Mouse (Mus musculus) hindbrain, embryonic 12.5 days (tissue): Measurements from ENCODE around the gene Kdelc2. TPM values are rescaled to one million over a fixed set of nuclear protein-coding genes. Genes with fewer than 3 reads are reported as not detected.

Experiments
- ATAC-seq: fragments of 200-750 bp; cut with Nextera tagmentation; 2 replicates; pipeline ENCODE4 v1.8.0; 2017; ENCODE audit warnings: moderate TSS enrichment; ENCODE audit not compliant: low FRiP score
- H3K27ac ChIP-seq: fragments of 300-500 bp; sonication (generic); 2 replicates; pipeline ENCODE4 v1.5.1; 2016; ENCODE audit warnings: mild to moderate bottlenecking
- H3K27me3 ChIP-seq: fragments of 300-500 bp; sonication (generic); 2 replicates; pipeline ENCODE4 v1.6.1; 2016; ENCODE audit warnings: mild to moderate bottlenecking
- H3K36me3 ChIP-seq: fragments of 300-500 bp; sonication (generic); 2 replicates; pipeline ENCODE4 v1.6.1; 2016; ENCODE audit warnings: mild to moderate bottlenecking
- H3K4me1 ChIP-seq: fragments of 300-500 bp; sonication (generic); 2 replicates; pipeline ENCODE4 v1.6.1; 2016
- H3K4me2 ChIP-seq: fragments of 300-500 bp; sonication (generic); replicated peaks from 2 replicates; pipeline ENCODE4 v1.6.1; 2016; ENCODE audit warnings: mild to moderate bottlenecking
- H3K4me3 ChIP-seq: fragments of 300-500 bp; sonication (generic); 2 replicates; pipeline ENCODE4 v1.5.1; 2016; ENCODE audit warnings: mild to moderate bottlenecking
- H3K9ac ChIP-seq: fragments of 300-500 bp; sonication (generic); 2 replicates; pipeline ENCODE4 v1.6.1; 2016; ENCODE audit warnings: mild to moderate bottlenecking, moderate library complexity
- H3K9me3 ChIP-seq: fragments of 300-500 bp; sonication (generic); replicated peaks from 2 replicates; pipeline ENCODE4 v1.6.1; 2016; ENCODE audit warnings: mild to moderate bottlenecking
- WGBS: fragments of 180-500 bp; shearing (Covaris S2); methylation state at CpG from one replicate; pipeline ENCODE4 v1.1.7; 2016; 5-methylcytosine and 5-hydroxymethylcytosine counted together
- polyA plus RNA-seq: library from polyadenylated mRNA; unstranded; fragments of >200 nt; fragmentation: Nextera tagmentation; extraction: Ambion mirVana; gene quantifications from 2 replicates; pipeline ENCODE4 v1.2.1, GENCODE M21; 2016

Kdelc2 gene
- 13.4 and 15.0 TPM in 2 replicates for polyA plus RNA-seq

DNA sequence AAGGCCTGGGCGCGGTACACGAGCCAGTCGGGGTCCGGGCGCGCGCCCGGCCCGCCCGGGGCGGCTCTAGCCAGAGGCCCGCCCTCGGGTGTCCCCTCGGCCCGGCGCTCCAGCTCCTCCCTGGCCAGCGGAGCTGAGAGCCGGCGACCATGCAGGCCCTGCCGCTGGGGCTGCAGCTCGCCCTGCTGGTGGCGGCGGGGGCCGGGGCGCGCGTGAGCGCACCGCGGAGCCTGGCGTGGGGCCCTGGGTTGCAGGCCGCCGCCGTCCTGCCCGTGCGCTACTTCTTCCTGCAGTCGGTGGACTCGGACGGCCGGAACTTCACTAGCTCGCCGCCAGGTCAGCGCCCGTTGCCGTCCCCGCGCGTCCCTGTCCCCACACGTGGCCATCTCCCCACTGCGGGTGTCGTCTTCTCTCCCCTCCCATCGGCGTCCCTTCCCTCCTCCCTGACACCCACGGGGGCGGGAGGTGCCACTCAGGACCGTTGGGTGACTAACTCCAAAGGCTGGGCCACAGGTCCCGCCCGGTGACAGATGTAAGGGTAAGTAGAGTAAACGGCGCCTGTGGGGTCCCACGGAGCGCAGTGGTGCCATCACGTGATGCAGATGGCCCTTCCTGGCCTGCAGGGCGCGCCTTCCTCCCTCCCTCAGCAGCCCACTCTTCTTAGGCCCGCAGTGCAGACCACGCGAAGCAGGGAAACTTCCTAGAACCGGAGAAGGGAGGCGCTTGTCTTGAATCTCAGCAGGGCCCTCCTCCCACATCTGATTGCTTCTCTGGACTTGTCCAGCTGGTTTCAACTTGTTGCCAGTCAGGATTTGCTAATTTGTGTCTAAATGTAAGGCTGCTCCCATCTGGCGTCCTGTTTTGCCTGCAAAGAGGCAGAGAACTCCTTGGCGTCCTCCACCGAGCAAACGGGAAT, at the start of gene Kdelc2:
TSS of gene Kdelc2 (plus strand) at position 75 of the 916 bp plus-strand sequence.
- Histone ChIP-seq H3K4me1 (0 out of 2 replicates have a peak, but pooled peaks cover 3% of the 10 kb centered on the region), H3K4me3 (peak within 1 kb of the TSS; percentile 60), H3K27me3 (no peaks in the 10 kb centered on the region), H3K27ac (peak within 1 kb of the TSS; percentile 87), H3K9me3 (no peaks in the 10 kb centered on the region), H3K36me3 (no peaks in the 10 kb centered on the region), H3K4me2 (peak within 1 kb of the TSS; percentile 96), H3K9ac (peak within 1 kb of the TSS; percentile 84)
- WGBS: under 1% methylated on average over 75 of the region's 75 CpGs
- ATAC-seq: peak; percentile 94

- WGBS: 89% methylated on average over 3 of the region's 3 CpGs
- no peak overlapping the region for H3K4me2 ChIP-seq
- H3K4me1 ChIP-seq: no peaks in the 10 kb centered on the region
- H3K9ac ChIP-seq: no peak overlapping the region
- no peaks in the 10 kb centered on the region for H3K27me3 ChIP-seq
- no peak overlapping the region for H3K27ac ChIP-seq
- peaks cover 5% of the 10 kb centered on the region; the same call in 1 of the 2 replicates for H3K9me3 ChIP-seq
- no peak for ATAC-seq
- H3K4me3 ChIP-seq: no peak overlapping the region
- no peaks in the 10 kb centered on the region for H3K36me3 ChIP-seq
Observed at GRCm38 (mm10) chr9:53335131-53335530, 48.7 kb upstream of the Kdelc2 start.

GRCm38 (mm10) chr9:53339603-53340002, 44.2 kb upstream of the Kdelc2 start:
- Histone ChIP-seq H3K9ac (no peak overlapping the region), H3K4me2 (no peak overlapping the region), H3K27ac (no peak overlapping the region), H3K9me3 (no peaks in the 10 kb centered on the region), H3K27me3 (peaks cover 3% of the 10 kb centered on the region; the same call in 1 of the 2 replicates), H3K4me3 (no peak overlapping the region), H3K36me3 (no peaks in the 10 kb centered on the region), H3K4me1 (no peaks in the 10 kb centered on the region)
- no peak for ATAC-seq
- WGBS: 81% methylated on average over 7 of the region's 7 CpGs

DNA sequence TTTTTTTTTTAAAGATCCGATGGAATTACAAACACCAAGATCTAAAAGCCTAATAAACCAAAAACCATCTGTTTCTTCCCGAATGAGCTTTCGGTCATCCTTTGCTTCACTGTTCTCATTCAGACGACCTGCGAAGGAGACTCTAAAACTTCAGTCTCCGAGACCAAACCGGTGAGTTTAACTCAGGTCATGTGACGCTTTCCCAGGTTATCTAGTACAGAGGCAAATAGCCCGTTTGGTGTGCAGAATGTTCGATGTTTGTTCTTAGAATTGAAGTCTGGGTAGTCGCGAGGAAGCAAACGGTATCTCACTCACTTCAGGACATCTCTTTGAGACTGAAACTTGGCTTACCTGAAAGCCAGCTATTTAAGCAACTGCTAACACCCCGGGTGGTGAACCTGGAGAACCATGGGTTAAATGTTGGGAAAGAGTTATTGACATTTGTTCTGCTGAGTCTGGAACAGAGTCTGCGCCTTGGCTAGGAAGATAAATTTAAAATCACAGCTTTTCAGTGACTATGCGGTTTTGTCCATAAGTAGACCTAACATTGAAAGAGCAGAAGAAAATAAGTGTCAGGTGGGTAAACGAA, 43.4 kb upstream of the Kdelc2 start:
- WGBS: 53% methylated on average over 17 of the region's 17 CpGs
- no peak for ATAC-seq

DNA sequence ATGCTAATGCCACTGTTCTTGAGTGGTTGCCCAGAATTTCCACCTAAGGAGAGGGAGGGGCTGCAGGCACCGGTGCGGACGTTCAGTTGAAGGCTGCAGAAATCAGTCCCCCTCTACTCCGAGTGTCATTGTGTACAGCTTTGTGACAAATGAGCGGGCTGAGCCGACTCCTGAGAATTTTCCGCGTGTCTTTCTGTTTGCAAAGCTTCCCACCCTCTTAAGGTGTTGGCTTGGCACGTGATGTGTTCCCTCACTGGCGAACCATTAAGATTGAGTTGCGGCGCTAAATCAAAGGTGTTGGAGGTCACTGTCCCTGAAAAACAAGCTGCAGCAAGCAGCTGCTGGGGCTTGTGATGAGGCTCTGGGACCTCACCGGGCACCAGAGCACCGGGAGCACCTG, 42.9 kb upstream of the Kdelc2 start:
- Histone ChIP-seq H3K4me3 (peak overlapping the region; percentile 23), H3K9me3 (no peaks in the 10 kb centered on the region), H3K4me1 (no peaks in the 10 kb centered on the region), H3K36me3 (no peaks in the 10 kb centered on the region), H3K27ac (no peak overlapping the region), H3K4me2 (peak overlapping the region; percentile 58), H3K9ac (no peak overlapping the region), H3K27me3 (peaks cover 3% of the 10 kb centered on the region; the same call in 1 of the 2 replicates)
- WGBS: 11% methylated on average over 14 of the region's 14 CpGs
- ATAC-seq: no peak

More for the DNA sequence above, 43.4 kb upstream of the Kdelc2 start:
- Histone ChIP-seq H3K27me3 (peaks cover 3% of the 10 kb centered on the region; the same call in 1 of the 2 replicates), H3K9ac (no peak overlapping the region), H3K4me2 (peak overlapping the region; percentile 58), H3K36me3 (no peaks in the 10 kb centered on the region), H3K4me3 (peak overlapping the region; percentile 23; the same call in 1 of the 2 replicates), H3K4me1 (no peaks in the 10 kb centered on the region), H3K9me3 (no peaks in the 10 kb centered on the region), H3K27ac (no peak overlapping the region)

DNA sequence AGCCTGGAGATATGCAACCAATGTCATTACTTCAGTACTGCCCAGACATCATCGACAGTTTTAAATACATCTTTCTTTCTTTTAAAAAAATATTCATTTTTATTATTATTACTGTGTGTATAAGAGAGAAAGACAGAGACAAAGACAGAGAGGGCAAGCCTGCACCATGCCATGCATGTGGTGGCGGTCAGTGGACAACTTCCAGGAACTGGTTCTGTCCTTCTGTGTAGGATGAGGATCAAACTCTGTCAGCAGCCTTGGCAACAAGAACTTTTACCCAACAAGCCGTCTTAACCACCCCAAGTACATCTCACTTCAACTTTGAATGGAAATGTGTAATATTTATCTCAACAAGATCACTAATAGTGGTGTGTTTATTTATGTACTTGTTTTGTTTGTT, 41.8 kb upstream of the Kdelc2 start:
- H3K9ac ChIP-seq: no peak overlapping the region
- H3K27me3 ChIP-seq: peaks cover 3% of the 10 kb centered on the region; the same call in 1 of the 2 replicates
- H3K36me3 ChIP-seq: no peaks in the 10 kb centered on the region
- H3K4me2 ChIP-seq: no peak overlapping the region
- H3K4me3 ChIP-seq: no peak overlapping the region
- ATAC-seq: no peak
- no peaks in the 10 kb centered on the region for H3K4me1 ChIP-seq
- WGBS: 88% methylated on average over 3 of the region's 3 CpGs
- H3K9me3 ChIP-seq: no peaks in the 10 kb centered on the region
- no peak overlapping the region for H3K27ac ChIP-seq

DNA sequence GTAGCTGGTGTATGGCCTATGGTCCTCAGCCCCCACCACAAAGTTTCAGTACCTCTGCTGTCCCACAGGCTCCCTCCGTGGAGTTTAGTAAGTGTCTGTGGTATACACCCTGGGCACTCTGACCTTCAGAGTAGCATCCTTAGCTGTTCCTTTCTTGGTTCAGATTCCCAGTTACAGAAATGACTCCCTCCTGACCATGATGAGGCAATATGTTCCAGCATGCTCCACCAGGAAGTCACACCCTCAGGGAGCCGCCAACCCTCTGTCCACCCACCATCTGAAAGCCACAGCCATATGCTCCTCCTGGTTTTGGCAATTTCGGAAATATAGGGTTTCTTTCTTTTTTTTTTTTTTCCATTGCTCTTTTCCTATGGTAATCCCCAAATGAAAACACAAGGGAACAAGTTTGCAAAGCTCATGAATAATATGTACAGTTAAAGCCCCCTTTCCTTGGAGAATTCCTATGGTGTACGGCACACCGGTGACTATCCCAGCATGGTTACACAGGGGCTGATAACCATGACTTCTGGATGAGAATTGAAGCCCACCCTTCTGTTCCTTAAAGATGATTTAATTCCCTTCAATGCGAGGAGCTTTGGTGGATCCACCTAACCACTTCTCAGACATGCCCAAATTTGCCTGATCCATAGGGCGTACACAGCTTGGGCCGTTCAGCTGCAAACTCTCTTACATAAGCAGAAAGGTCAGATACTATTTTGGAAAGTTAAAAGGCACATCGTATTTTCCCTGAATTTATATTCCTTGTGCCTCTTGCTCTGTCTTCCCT, 39.0 kb upstream of the Kdelc2 start:
- ATAC-seq: no peak
- Histone ChIP-seq H3K4me1 (no peaks in the 10 kb centered on the region), H3K36me3 (no peaks in the 10 kb centered on the region), H3K9me3 (no peaks in the 10 kb centered on the region), H3K27ac (no peak overlapping the region), H3K4me3 (no peak overlapping the region), H3K27me3 (peaks cover 3% of the 10 kb centered on the region; the same call in 1 of the 2 replicates), H3K9ac (no peak overlapping the region), H3K4me2 (no peak overlapping the region)
- 87% methylated on average over 9 of the region's 9 CpGs for WGBS

GRCm38 (mm10) chr9:53345728-53346127, 38.1 kb upstream of the Kdelc2 start:
- 73% methylated on average over 3 of the region's 3 CpGs for WGBS
- H3K4me1 ChIP-seq: no peaks in the 10 kb centered on the region
- no peak overlapping the region for H3K27ac ChIP-seq
- H3K9ac ChIP-seq: no peak overlapping the region
- no peaks in the 10 kb centered on the region for H3K36me3 ChIP-seq
- H3K9me3 ChIP-seq: 0 out of 2 replicates have a peak, but pooled peaks cover 3% of the 10 kb centered on the region
- no peak overlapping the region for H3K4me3 ChIP-seq
- H3K27me3 ChIP-seq: peaks cover 3% of the 10 kb centered on the region; the same call in 1 of the 2 replicates
- H3K4me2 ChIP-seq: no peak overlapping the region
- ATAC-seq: no peak

DNA sequence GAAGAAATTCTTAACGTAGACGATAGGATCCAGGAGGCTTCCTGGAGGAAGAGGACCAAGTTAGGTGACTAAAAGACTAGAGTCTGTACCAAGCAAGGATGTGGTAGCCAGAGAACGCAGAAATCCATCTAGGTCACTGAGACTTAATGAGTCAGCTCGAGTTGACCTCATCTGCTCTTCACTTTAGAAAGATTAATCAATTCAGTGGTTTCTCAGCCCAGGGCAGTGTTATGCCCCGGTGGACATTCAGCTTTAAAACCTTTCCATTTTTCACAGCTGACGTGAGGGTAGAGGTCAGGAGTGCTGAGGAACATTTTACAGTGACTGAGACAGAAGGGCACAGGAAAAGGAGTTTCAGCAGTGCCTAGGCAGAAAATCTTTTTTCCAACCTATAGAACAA, 37.4 kb upstream of the Kdelc2 start:
- no peak overlapping the region for H3K4me3 ChIP-seq
- no peak overlapping the region for H3K4me2 ChIP-seq
- H3K27me3 ChIP-seq: peaks cover 3% of the 10 kb centered on the region; the same call in 1 of the 2 replicates
- no peak overlapping the region for H3K27ac ChIP-seq
- 0 out of 2 replicates have a peak, but pooled peaks cover 3% of the 10 kb centered on the region for H3K9me3 ChIP-seq
- H3K9ac ChIP-seq: no peak overlapping the region
- ATAC-seq: no peak
- 58% methylated on average over 6 of the region's 6 CpGs for WGBS
- H3K4me1 ChIP-seq: no peaks in the 10 kb centered on the region
- no peaks in the 10 kb centered on the region for H3K36me3 ChIP-seq

- Histone ChIP-seq H3K9ac (no peak overlapping the region), H3K27ac (no peak overlapping the region), H3K4me1 (no peaks in the 10 kb centered on the region), H3K9me3 (0 out of 2 replicates have a peak, but pooled peaks cover 3% of the 10 kb centered on the region), H3K36me3 (no peaks in the 10 kb centered on the region), H3K27me3 (no peaks in the 10 kb centered on the region), H3K4me2 (no peak overlapping the region), H3K4me3 (no peak overlapping the region)
- 77% methylated on average over 1 of the region's 1 CpGs for WGBS
- no peak for ATAC-seq
Observed at GRCm38 (mm10) chr9:53349211-53349610, 34.6 kb upstream of the Kdelc2 start.

GRCm38 (mm10) chr9:53350331-53350730, 33.5 kb upstream of the Kdelc2 start:
- H3K36me3 ChIP-seq: no peaks in the 10 kb centered on the region
- H3K9ac ChIP-seq: no peak overlapping the region
- H3K9me3 ChIP-seq: 0 out of 2 replicates have a peak, but pooled peaks cover 3% of the 10 kb centered on the region
- WGBS: 90% methylated on average over 2 of the region's 2 CpGs
- H3K4me1 ChIP-seq: no peaks in the 10 kb centered on the region
- no peaks in the 10 kb centered on the region for H3K27me3 ChIP-seq
- no peak overlapping the region for H3K4me2 ChIP-seq
- no peak overlapping the region for H3K4me3 ChIP-seq
- no peak overlapping the region for H3K27ac ChIP-seq
- no peak for ATAC-seq

DNA sequence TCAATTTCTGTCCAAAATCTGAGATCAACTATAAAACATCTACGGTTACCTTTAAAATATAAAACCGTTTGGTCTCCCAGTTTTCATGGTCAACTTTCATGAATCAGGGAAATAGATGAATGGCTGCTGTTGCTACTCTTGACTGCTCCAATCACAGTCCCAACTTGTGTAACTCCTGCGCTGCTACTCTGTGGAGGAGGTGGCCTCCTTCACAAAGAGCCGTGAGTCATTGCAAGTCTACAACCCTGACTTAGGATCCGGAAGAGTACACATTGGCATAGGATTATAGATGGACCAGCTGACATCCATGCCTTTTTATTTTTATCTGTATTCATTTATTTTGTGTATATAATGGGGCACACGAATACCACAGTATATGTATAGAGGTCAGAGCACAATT, 31.9 kb upstream of the Kdelc2 start:
- H3K27me3 ChIP-seq: no peaks in the 10 kb centered on the region
- WGBS: 91% methylated on average over 6 of the region's 6 CpGs
- no peak overlapping the region for H3K4me2 ChIP-seq
- H3K36me3 ChIP-seq: no peaks in the 10 kb centered on the region
- no peaks in the 10 kb centered on the region for H3K4me1 ChIP-seq
- ATAC-seq: no peak
- H3K9me3 ChIP-seq: 0 out of 2 replicates have a peak, but pooled peaks cover 3% of the 10 kb centered on the region
- H3K9ac ChIP-seq: no peak overlapping the region
- H3K4me3 ChIP-seq: no peak overlapping the region
- H3K27ac ChIP-seq: no peak overlapping the region
